ENCODE assay signal across 12 mouse cellular contexts in genomic region chr8:98402852-98403644, GRCm38 (mm10).
DNase-seq lines count a peak whose midpoint lies in the region; ATAC-seq and TF ChIP-seq lines count a peak whose summit lies in the region.
"Had no signal": no experiment of that assay in that cellular context is flagged by ENCODE, and none has a peak within 500 bp of the region (broad histone marks: within the 10 kb centered on the region; RNA-seq: fewer than 3 reads in every experiment).

No protein-coding gene starts in this region.

- no peaks in the 10 kb centered on the region for H3K36me3 ChIP-seq in hindbrain, embryonic 14.5 days (replicated peaks; ENCODE audit: control insufficient read depth, insufficient read depth)
- H3K36me3 ChIP-seq in hindbrain, embryonic 13.5 days = no peaks in the 10 kb centered on the region
- no peaks in the 10 kb centered on the region for H3K36me3 ChIP-seq in lung, embryonic 16.5 days (ENCODE audit: control insufficient read depth, insufficient read depth, low read length)
- no peaks in the 10 kb centered on the region for H3K36me3 ChIP-seq in lung, postnatal 0 days (ENCODE audit: insufficient read depth, low read length)
- no peaks in the 10 kb centered on the region for H3K36me3 ChIP-seq in liver, embryonic 12.5 days
- H3K36me3 ChIP-seq: embryonic facial prominence, embryonic 13.5 days; heart, embryonic 12.5 days; liver, embryonic 15.5 days had no signal

- H3K4me1 ChIP-seq in hindbrain, embryonic 14.5 days (replicated peaks; ENCODE audit: control insufficient read depth, insufficient read depth, low read length) = no peaks in the 10 kb centered on the region
- H3K4me1 ChIP-seq in hindbrain, embryonic 13.5 days (replicated peaks) = no peaks in the 10 kb centered on the region
- H3K4me1 ChIP-seq in lung, embryonic 16.5 days (replicated peaks; ENCODE audit: control insufficient read depth, insufficient read depth, low read length) = peaks cover 4% of the 10 kb centered on the region; the same call in 1 of the 2 replicates
- no peaks in the 10 kb centered on the region for H3K4me1 ChIP-seq in lung, postnatal 0 days (ENCODE audit: insufficient read depth, low read depth, low read length)
- H3K4me1 ChIP-seq in liver, embryonic 12.5 days = no peaks in the 10 kb centered on the region
- H3K4me1 ChIP-seq: embryonic facial prominence, embryonic 13.5 days; heart, embryonic 12.5 days; liver, embryonic 15.5 days had no signal

- peak; percentile 30 for DNase-seq in hindbrain, embryonic 14.5 days (ENCODE audit: low spot score)
- DNase-seq in lung, postnatal 0 days (ENCODE audit: low spot score) = no peak
- DNase-seq in brain, embryonic 14.5 days (ENCODE audit: low read depth) = peak; percentile 75
- peak; percentile 44 to 46 for DNase-seq in cerebellum, postnatal 36 days
- no peak for DNase-seq in gastrocnemius, adult 18-20 months (ENCODE audit: low spot score)

- TF ChIP-seq POLR2A in brain, embryonic 14.5 days (IDR thresholded peaks at IDR 0.05; ENCODE audit: borderline replicate concordance, extremely low read depth, insufficient read depth, insufficient read length, poor library complexity, severe bottlenecking) = no peak

- H3K4me2 ChIP-seq in hindbrain, embryonic 14.5 days (replicated peaks) = no peak overlapping the region
- no peak overlapping the region for H3K4me2 ChIP-seq in hindbrain, embryonic 13.5 days
- H3K4me2 ChIP-seq in lung, embryonic 16.5 days (ENCODE audit: low read depth, low read length) = no peak overlapping the region
- no peak overlapping the region for H3K4me2 ChIP-seq in lung, postnatal 0 days (replicated peaks; ENCODE audit: low read depth, low read length)
- no peak overlapping the region for H3K4me2 ChIP-seq in liver, embryonic 12.5 days
- H3K4me2 ChIP-seq: embryonic facial prominence, embryonic 13.5 days; heart, embryonic 12.5 days; liver, embryonic 15.5 days had no signal

- H3K27ac ChIP-seq in hindbrain, embryonic 14.5 days = no peak overlapping the region
- no peak overlapping the region for H3K27ac ChIP-seq in hindbrain, embryonic 13.5 days
- no peak overlapping the region for H3K27ac ChIP-seq in lung, embryonic 16.5 days (ENCODE audit: low read length)
- H3K27ac ChIP-seq in lung, postnatal 0 days (ENCODE audit: low read length) = no peak overlapping the region
- no peak overlapping the region for H3K27ac ChIP-seq in liver, embryonic 12.5 days
- H3K27ac ChIP-seq: embryonic facial prominence, embryonic 13.5 days; liver, embryonic 15.5 days had no signal

- no peak for TF ChIP-seq CTCF in lung, postnatal 0 days (IDR thresholded peaks at IDR 0.05)
- no peak for TF ChIP-seq CTCF in brain, embryonic 14.5 days (IDR thresholded peaks at IDR 0.05; ENCODE audit: borderline replicate concordance, extremely low read depth, insufficient read depth, insufficient read length)

- H3K9ac ChIP-seq in hindbrain, embryonic 14.5 days = no peak overlapping the region
- no peak overlapping the region for H3K9ac ChIP-seq in hindbrain, embryonic 13.5 days
- no peak overlapping the region for H3K9ac ChIP-seq in lung, embryonic 16.5 days (ENCODE audit: low read length)
- H3K9ac ChIP-seq in lung, postnatal 0 days (replicated peaks; ENCODE audit: low read depth) = no peak overlapping the region
- H3K9ac ChIP-seq in liver, embryonic 12.5 days = no peak overlapping the region
- H3K9ac ChIP-seq: embryonic facial prominence, embryonic 13.5 days; heart, embryonic 12.5 days; liver, embryonic 15.5 days had no signal

- no peak overlapping the region for H3K4me3 ChIP-seq in hindbrain, embryonic 14.5 days (replicated peaks; ENCODE audit: low read length)
- H3K4me3 ChIP-seq in hindbrain, embryonic 13.5 days = no peak overlapping the region
- no peak overlapping the region for H3K4me3 ChIP-seq in lung, embryonic 16.5 days (ENCODE audit: low read length)
- H3K4me3 ChIP-seq in lung, postnatal 0 days (ENCODE audit: low read depth, low read length) = no peak overlapping the region
- no peak overlapping the region for H3K4me3 ChIP-seq in liver, embryonic 12.5 days
- H3K4me3 ChIP-seq: embryonic facial prominence, embryonic 13.5 days; heart, embryonic 12.5 days; liver, embryonic 15.5 days had no signal

- WGBS in hindbrain, embryonic 14.5 days = 76% methylated on average over 11 of the region's 11 CpGs
- WGBS in hindbrain, embryonic 13.5 days = 83% methylated on average over 11 of the region's 11 CpGs
- WGBS in lung, embryonic 16.5 days = 53% methylated on average over 11 of the region's 11 CpGs
- WGBS in lung, postnatal 0 days = 53% methylated on average over 11 of the region's 11 CpGs
- 75% methylated on average over 11 of the region's 11 CpGs for WGBS in liver, embryonic 12.5 days (ENCODE audit: insufficient replicate concordance)

- no peaks in the 10 kb centered on the region for H3K27me3 ChIP-seq in hindbrain, embryonic 14.5 days (ENCODE audit: control insufficient read depth, insufficient read depth, low read length)
- no peaks in the 10 kb centered on the region for H3K27me3 ChIP-seq in hindbrain, embryonic 13.5 days
- no peaks in the 10 kb centered on the region for H3K27me3 ChIP-seq in lung, embryonic 16.5 days (ENCODE audit: control insufficient read depth, insufficient read depth, low read depth, low read length)
- H3K27me3 ChIP-seq in lung, postnatal 0 days (replicated peaks; ENCODE audit: insufficient read depth, low read length) = no peaks in the 10 kb centered on the region
- no peaks in the 10 kb centered on the region for H3K27me3 ChIP-seq in liver, embryonic 12.5 days (replicated peaks)
- H3K27me3 ChIP-seq: CH12.LX; embryonic facial prominence, embryonic 13.5 days; heart, embryonic 12.5 days; liver, embryonic 15.5 days had no signal

- H3K9me3 ChIP-seq in hindbrain, embryonic 14.5 days (ENCODE audit: control insufficient read depth, low read length) = no peaks in the 10 kb centered on the region
- no peaks in the 10 kb centered on the region for H3K9me3 ChIP-seq in hindbrain, embryonic 13.5 days
- H3K9me3 ChIP-seq in lung, embryonic 16.5 days (ENCODE audit: control insufficient read depth, low read length) = no peaks in the 10 kb centered on the region
- no peaks in the 10 kb centered on the region for H3K9me3 ChIP-seq in lung, postnatal 0 days (ENCODE audit: low read length)
- no peaks in the 10 kb centered on the region for H3K9me3 ChIP-seq in liver, embryonic 12.5 days (replicated peaks)
- H3K9me3 ChIP-seq: embryonic facial prominence, embryonic 13.5 days; heart, embryonic 12.5 days; liver, embryonic 15.5 days had no signal

- no peak for TF ChIP-seq EP300 in lung, postnatal 0 days (IDR thresholded peaks at IDR 0.05)

- ATAC-seq in hindbrain, embryonic 14.5 days (ENCODE audit: low FRiP score) = peak; percentile 43; the same call in 1 of the 2 replicates
- no peak; the same call in 1 of the 2 replicates for ATAC-seq in hindbrain, embryonic 13.5 days (ENCODE audit: low FRiP score)
- peak; percentile 70 for ATAC-seq in lung, embryonic 16.5 days (ENCODE audit: low read depth)
- ATAC-seq in lung, postnatal 0 days = no peak
- no peak for ATAC-seq in liver, embryonic 12.5 days

Comparison
In these comparisons a context has a peak if more than half of its experiments do, and no peak if none do; other contexts are left out.
1. ATAC-seq: peak in hindbrain, embryonic 14.5 days (single experiment) and lung, embryonic 16.5 days (single experiment); none in hindbrain, embryonic 13.5 days (single experiment), lung, postnatal 0 days (single experiment) and liver, embryonic 12.5 days (single experiment).
2. DNase-seq: peak in hindbrain, embryonic 14.5 days (single experiment), brain, embryonic 14.5 days (single experiment) and cerebellum, postnatal 36 days (2 of 2); none in lung, postnatal 0 days (single experiment) and gastrocnemius, adult 18-20 months (single experiment).